Mouse (Mus musculus): ENCODE results near the gene Prnp. TPM values are rescaled to one million over a fixed set of nuclear protein-coding genes. Genes with fewer than 3 reads are reported as not detected.

The Prnp gene
- polyA plus RNA-seq, 1 experiment from 2014 or later = 16.6 TPM

DNA sequence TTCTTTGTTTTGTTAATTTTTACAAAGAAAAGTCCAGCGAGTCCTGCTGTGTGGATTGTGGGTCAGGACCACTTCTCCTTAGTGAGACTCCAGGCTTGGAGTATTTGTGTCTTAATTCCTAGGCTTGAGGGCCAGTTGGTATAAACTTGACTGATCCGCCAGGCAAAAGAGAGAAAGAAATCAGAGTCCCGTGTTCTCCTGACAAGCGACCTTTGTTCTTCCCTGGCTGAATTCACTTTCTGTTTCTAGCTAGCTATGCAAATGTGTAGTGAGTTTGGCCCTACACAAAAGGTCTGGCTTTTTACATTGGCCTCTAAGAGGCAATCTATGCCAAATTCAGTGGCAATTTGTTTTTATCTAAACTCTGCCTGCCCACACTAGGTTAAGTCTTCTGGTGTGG lies 28.0 kb upstream of the Prnp start:
- H3K27ac ChIP-seq (replicated peaks; ENCODE audit: low read depth, low read length) = no peak overlapping the region
- H3K4me3 ChIP-seq (ENCODE audit: low read depth, low read length) = no peak overlapping the region
- H3K27me3 ChIP-seq (ENCODE audit: control insufficient read depth, insufficient read depth, low read length) = no peaks in the 10 kb centered on the region
- DNase-seq (ENCODE audit: low spot score) (no peak), ATAC-seq (ENCODE audit: insufficient number of reproducible peaks, low FRiP score, low TSS enrichment, low read depth) (no peak)
- H3K36me3 ChIP-seq (ENCODE audit: control insufficient read depth, insufficient read depth, low read length) = no peaks in the 10 kb centered on the region
- no peak overlapping the region for H3K9ac ChIP-seq (ENCODE audit: low read length)
- 77% methylated on average over 4 of the region's 4 CpGs for WGBS
- no peak overlapping the region for H3K4me2 ChIP-seq (ENCODE audit: low read depth, severe bottlenecking)
- no peaks in the 10 kb centered on the region for H3K4me1 ChIP-seq (ENCODE audit: control insufficient read depth, insufficient read depth, low read length)
- H3K9me3 ChIP-seq (ENCODE audit: control insufficient read depth, low read length) = no peaks in the 10 kb centered on the region

DNA sequence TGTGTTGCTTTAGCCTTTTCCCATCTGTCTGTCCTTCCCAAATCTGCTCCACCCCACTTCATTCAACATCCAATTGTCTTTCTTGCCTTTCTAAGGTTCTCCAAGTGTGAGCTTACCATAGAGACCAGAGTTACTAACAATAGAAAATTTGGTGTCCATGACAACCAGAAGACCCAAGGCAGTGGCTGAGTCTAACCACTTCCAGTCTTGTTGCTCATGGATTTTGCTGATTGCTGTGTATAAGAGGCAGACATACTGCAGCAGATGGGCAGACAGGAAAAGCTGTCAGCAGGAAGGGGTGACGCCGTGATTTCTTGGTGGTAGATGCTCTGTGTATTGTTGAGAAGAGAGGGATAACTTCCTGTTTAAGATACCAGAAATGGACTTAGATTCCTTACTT lies 26.6 kb upstream of the Prnp start:
- ATAC-seq (ENCODE audit: insufficient number of reproducible peaks, low FRiP score, low TSS enrichment, low read depth) = no peak
- H3K9ac ChIP-seq (ENCODE audit: low read length) = no peak overlapping the region

DNA sequence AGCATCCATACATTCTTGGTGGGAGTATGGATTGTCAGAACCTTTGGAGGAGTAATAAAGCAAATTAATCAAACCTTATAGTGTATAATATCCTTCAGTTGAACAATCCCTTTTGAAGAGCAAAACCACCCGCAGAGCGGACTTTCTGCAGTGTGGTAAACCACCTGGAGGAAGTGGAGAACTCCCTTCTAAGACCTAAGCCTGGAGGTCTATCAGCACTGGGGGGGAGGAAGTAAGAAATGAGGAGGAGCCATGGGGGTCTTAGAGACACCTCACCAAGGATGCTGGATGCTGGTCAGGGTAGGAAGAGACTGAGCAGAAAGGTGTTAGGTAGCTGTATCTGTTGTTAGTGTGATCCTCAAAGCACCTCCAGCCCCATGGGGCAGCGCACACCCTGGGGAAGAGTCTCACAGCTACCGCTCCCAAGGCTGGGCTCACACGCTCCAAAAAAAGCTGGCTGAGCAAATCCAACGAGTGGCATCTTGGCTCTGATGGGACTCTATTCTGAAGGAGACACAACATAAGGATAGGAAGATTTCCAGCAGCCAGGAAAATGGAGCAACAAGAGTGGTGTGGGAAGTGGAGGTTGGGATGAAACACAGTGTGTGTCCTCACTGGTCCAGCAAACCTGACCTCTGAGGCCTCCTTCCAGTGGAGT lies 23.1 kb upstream of the Prnp start:
- DNase-seq (ENCODE audit: low spot score) (no peak), ATAC-seq (ENCODE audit: insufficient number of reproducible peaks, low FRiP score, low TSS enrichment, low read depth) (no peak)
- Histone ChIP-seq H3K27me3 (ENCODE audit: control insufficient read depth, insufficient read depth, low read length) (no peaks in the 10 kb centered on the region), H3K36me3 (ENCODE audit: control insufficient read depth, insufficient read depth, low read length) (no peaks in the 10 kb centered on the region), H3K4me2 (ENCODE audit: low read depth, severe bottlenecking) (no peak overlapping the region), H3K4me3 (ENCODE audit: low read depth, low read length) (no peak overlapping the region), H3K9me3 (ENCODE audit: control insufficient read depth, low read length) (no peaks in the 10 kb centered on the region), H3K4me1 (ENCODE audit: control insufficient read depth, insufficient read depth, low read length) (peaks cover 7% of the 10 kb centered on the region; the same call in 1 of the 2 replicates), H3K9ac (ENCODE audit: low read length) (no peak overlapping the region), H3K27ac (replicated peaks; ENCODE audit: low read depth, low read length) (no peak overlapping the region)
- WGBS = 86% methylated on average over 6 of the region's 6 CpGs

More for the DNA sequence above, 26.6 kb upstream of the Prnp start:
- Histone ChIP-seq H3K27me3 (ENCODE audit: control insufficient read depth, insufficient read depth, low read length) (no peaks in the 10 kb centered on the region), H3K4me1 (ENCODE audit: control insufficient read depth, insufficient read depth, low read length) (no peaks in the 10 kb centered on the region), H3K4me2 (ENCODE audit: low read depth, severe bottlenecking) (no peak overlapping the region), H3K4me3 (ENCODE audit: low read depth, low read length) (no peak overlapping the region), H3K9me3 (ENCODE audit: control insufficient read depth, low read length) (no peaks in the 10 kb centered on the region), H3K27ac (replicated peaks; ENCODE audit: low read depth, low read length) (no peak overlapping the region), H3K36me3 (ENCODE audit: control insufficient read depth, insufficient read depth, low read length) (no peaks in the 10 kb centered on the region)
- 81% methylated on average over 2 of the region's 2 CpGs for WGBS
- no peak for DNase-seq (ENCODE audit: low spot score)

DNA sequence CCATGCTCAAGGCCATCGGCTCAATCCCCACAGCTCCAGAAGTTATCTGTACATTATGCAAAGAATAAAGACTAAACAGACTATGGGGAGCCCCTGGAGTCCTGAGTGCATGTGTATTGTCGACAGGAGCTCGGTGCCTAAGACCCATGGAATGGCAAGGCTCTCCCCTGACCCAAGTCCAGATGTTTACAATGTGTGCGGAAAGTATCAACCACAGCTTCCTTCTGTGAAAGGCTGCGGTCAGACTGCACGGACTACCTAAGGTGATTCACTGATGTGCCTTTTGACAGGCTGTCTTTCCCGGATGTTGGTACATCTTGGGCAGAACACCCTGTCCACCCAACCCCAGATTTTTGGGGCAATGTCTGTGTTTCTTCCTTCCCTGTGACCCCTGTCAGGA lies 21.5 kb upstream of the Prnp start:
- 71% methylated on average over 7 of the region's 7 CpGs for WGBS
- Histone ChIP-seq H3K4me2 (ENCODE audit: low read depth, severe bottlenecking) (no peak overlapping the region), H3K4me3 (ENCODE audit: low read depth, low read length) (no peak overlapping the region), H3K27ac (replicated peaks; ENCODE audit: low read depth, low read length) (no peak overlapping the region), H3K9me3 (ENCODE audit: control insufficient read depth, low read length) (no peaks in the 10 kb centered on the region), H3K36me3 (ENCODE audit: control insufficient read depth, insufficient read depth, low read length) (no peaks in the 10 kb centered on the region), H3K27me3 (ENCODE audit: control insufficient read depth, insufficient read depth, low read length) (no peaks in the 10 kb centered on the region), H3K9ac (ENCODE audit: low read length) (no peak overlapping the region), H3K4me1 (ENCODE audit: control insufficient read depth, insufficient read depth, low read length) (peaks cover 7% of the 10 kb centered on the region; the same call in 1 of the 2 replicates)
- no peak for DNase-seq (ENCODE audit: low spot score)
- no peak for ATAC-seq (ENCODE audit: insufficient number of reproducible peaks, low FRiP score, low TSS enrichment, low read depth)

DNA sequence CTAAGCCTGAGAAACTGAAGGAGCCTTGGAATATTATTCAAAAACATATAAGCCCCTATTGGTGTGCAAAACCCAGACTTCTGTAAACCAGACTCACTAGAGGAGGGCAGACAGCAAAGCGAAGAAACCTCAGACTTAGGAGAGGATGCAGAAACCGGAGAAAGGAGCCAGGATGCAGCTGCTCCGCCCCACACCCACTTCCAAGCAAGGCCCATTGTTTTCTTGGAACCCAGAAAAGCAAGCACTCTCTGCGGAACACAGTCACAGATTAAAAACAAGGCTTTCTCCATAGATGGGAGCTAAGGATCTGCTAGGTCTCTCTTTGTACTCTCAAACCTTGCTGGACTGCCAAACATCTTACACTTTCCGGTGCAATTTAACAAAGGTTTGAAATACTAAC lies 17.2 kb upstream of the Prnp start:
- Histone ChIP-seq H3K4me2 (ENCODE audit: low read depth, severe bottlenecking) (no peak overlapping the region), H3K4me3 (ENCODE audit: low read depth, low read length) (no peak overlapping the region), H3K9ac (ENCODE audit: low read length) (no peak overlapping the region), H3K27ac (replicated peaks; ENCODE audit: low read depth, low read length) (no peak overlapping the region), H3K36me3 (ENCODE audit: control insufficient read depth, insufficient read depth, low read length) (no peaks in the 10 kb centered on the region), H3K27me3 (ENCODE audit: control insufficient read depth, insufficient read depth, low read length) (no peaks in the 10 kb centered on the region), H3K4me1 (ENCODE audit: control insufficient read depth, insufficient read depth, low read length) (peaks cover 7% of the 10 kb centered on the region; the same call in 1 of the 2 replicates), H3K9me3 (ENCODE audit: control insufficient read depth, low read length) (no peaks in the 10 kb centered on the region)
- DNase-seq (ENCODE audit: low spot score) = no peak
- WGBS = 58% methylated on average over 5 of the region's 5 CpGs
- no peak for ATAC-seq (ENCODE audit: insufficient number of reproducible peaks, low FRiP score, low TSS enrichment, low read depth)

DNA sequence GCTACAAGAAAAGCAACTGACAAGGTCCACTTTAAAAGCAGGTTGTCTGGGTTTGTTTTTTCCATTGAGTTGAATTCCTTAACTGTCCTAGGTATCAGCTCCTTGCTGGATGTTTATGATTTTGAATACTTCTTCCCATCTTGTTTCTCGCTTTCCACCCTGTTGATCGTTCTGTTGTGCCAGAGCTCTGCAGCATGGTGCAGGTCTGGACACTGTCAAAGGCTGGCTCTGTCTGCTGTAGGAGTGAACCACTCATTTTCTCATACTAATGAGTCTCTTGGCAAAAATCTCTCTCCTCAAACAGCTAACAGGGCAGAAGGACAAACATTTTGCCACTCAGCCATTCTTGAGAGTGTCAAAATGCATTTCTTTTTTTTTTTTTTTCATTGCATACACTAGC lies 14.6 kb upstream of the Prnp start:
- no peak for ATAC-seq (ENCODE audit: insufficient number of reproducible peaks, low FRiP score, low TSS enrichment, low read depth)
- H3K9ac ChIP-seq (ENCODE audit: low read length) = no peak overlapping the region
- H3K4me1 ChIP-seq (ENCODE audit: control insufficient read depth, insufficient read depth, low read length) = no peaks in the 10 kb centered on the region; the same call in 1 of the 2 replicates
- no peaks in the 10 kb centered on the region for H3K27me3 ChIP-seq (ENCODE audit: control insufficient read depth, insufficient read depth, low read length)
- H3K4me3 ChIP-seq (ENCODE audit: low read depth, low read length) = no peak overlapping the region
- DNase-seq (ENCODE audit: low spot score) = no peak
- WGBS = 61% methylated on average over 2 of the region's 2 CpGs
- no peak overlapping the region for H3K4me2 ChIP-seq (ENCODE audit: low read depth, severe bottlenecking)
- H3K9me3 ChIP-seq (ENCODE audit: control insufficient read depth, low read length) = no peaks in the 10 kb centered on the region
- no peaks in the 10 kb centered on the region for H3K36me3 ChIP-seq (ENCODE audit: control insufficient read depth, insufficient read depth, low read length)
- H3K27ac ChIP-seq (replicated peaks; ENCODE audit: low read depth, low read length) = no peak overlapping the region

DNA sequence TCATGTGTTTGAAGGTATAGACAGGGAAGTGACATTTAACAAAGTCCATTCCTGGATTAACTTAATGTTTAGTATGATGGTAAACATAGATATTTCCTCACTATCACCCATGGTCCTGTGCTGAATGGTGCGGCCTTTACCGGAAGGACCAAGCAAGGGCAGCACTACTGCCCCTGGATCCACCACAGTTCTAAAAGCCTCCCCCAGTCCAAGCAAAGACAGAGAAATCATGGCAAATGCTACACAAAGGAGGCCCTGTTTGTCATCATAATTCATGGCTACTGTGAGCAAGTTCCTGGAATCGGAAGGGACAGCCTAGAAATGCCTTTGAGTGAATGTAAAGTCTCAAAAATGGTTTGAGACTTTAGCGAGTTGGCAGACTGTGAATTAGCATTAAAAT lies 13.7 kb upstream of the Prnp start:
- no peaks in the 10 kb centered on the region for H3K27me3 ChIP-seq (ENCODE audit: control insufficient read depth, insufficient read depth, low read length)
- no peak overlapping the region for H3K4me2 ChIP-seq (ENCODE audit: low read depth, severe bottlenecking)
- H3K4me1 ChIP-seq (ENCODE audit: control insufficient read depth, insufficient read depth, low read length) = no peaks in the 10 kb centered on the region; the same call in 1 of the 2 replicates
- H3K4me3 ChIP-seq (ENCODE audit: low read depth, low read length) = no peak overlapping the region
- DNase-seq (ENCODE audit: low spot score) (no peak), ATAC-seq (ENCODE audit: insufficient number of reproducible peaks, low FRiP score, low TSS enrichment, low read depth) (no peak)
- WGBS = 92% methylated on average over 4 of the region's 4 CpGs
- H3K36me3 ChIP-seq (ENCODE audit: control insufficient read depth, insufficient read depth, low read length) = no peaks in the 10 kb centered on the region
- no peak overlapping the region for H3K27ac ChIP-seq (replicated peaks; ENCODE audit: low read depth, low read length)
- H3K9me3 ChIP-seq (ENCODE audit: control insufficient read depth, low read length) = no peaks in the 10 kb centered on the region
- no peak overlapping the region for H3K9ac ChIP-seq (ENCODE audit: low read length)

DNA sequence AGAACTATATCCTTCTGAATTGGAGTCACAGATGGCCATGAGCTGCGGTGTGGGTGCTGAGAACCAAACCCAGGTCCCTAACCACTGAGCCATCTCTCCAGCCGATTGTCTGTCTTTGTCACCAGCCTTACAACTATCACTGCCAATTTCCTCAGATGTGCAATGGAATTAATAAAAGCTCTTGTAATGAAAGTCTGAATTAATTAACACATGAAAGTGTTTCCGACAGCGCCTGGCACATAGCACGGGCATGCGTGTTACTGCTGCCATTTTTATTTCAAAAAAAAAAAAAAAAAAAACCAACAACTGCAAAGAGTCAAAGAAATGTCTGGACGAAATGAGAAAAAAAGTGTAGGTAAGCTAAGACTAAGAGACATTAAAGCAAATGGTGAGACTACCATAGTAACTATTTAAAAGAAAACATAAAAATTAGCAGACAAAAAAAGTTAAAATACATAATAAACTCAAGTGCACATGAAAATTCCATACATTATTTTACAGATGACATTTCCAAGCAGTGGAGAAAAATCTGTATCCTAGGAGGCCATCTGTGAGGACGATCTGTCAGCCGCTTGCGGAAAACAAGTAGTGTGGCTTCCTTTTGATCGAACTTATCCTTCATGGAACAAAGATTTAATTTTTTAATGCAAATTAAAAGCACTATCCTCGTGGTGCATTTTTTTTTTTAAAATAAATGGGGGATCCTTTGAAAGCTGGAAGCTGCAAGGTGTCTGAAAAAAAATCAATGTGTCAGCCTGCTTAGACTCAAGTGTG lies 12.2 kb upstream of the Prnp start:
- no peaks in the 10 kb centered on the region for H3K27me3 ChIP-seq (ENCODE audit: control insufficient read depth, insufficient read depth, low read length)
- no peaks in the 10 kb centered on the region for H3K36me3 ChIP-seq (ENCODE audit: control insufficient read depth, insufficient read depth, low read length)
- no peak for ATAC-seq (ENCODE audit: insufficient number of reproducible peaks, low FRiP score, low TSS enrichment, low read depth)
- no peak overlapping the region for H3K27ac ChIP-seq (replicated peaks; ENCODE audit: low read depth, low read length)
- 92% methylated on average over 12 of the region's 12 CpGs for WGBS
- H3K9ac ChIP-seq (ENCODE audit: low read length) = no peak overlapping the region
- DNase-seq (ENCODE audit: low spot score) = no peak
- H3K4me2 ChIP-seq (ENCODE audit: low read depth, severe bottlenecking) = no peak overlapping the region
- no peaks in the 10 kb centered on the region for H3K4me1 ChIP-seq (ENCODE audit: control insufficient read depth, insufficient read depth, low read length)
- H3K9me3 ChIP-seq (ENCODE audit: control insufficient read depth, low read length) = no peaks in the 10 kb centered on the region
- no peak overlapping the region for H3K4me3 ChIP-seq (ENCODE audit: low read depth, low read length)
